Mouse (Mus musculus) kidney, adult 8-10 months (tissue): ENCODE measurements around the gene Cmc4.

ENCODE experiments used
- DNase-seq, 2 experiments: peaks; one replicate each; pipeline ENCODE4 v3.0.0; 2022

Cmc4 gene

DNA sequence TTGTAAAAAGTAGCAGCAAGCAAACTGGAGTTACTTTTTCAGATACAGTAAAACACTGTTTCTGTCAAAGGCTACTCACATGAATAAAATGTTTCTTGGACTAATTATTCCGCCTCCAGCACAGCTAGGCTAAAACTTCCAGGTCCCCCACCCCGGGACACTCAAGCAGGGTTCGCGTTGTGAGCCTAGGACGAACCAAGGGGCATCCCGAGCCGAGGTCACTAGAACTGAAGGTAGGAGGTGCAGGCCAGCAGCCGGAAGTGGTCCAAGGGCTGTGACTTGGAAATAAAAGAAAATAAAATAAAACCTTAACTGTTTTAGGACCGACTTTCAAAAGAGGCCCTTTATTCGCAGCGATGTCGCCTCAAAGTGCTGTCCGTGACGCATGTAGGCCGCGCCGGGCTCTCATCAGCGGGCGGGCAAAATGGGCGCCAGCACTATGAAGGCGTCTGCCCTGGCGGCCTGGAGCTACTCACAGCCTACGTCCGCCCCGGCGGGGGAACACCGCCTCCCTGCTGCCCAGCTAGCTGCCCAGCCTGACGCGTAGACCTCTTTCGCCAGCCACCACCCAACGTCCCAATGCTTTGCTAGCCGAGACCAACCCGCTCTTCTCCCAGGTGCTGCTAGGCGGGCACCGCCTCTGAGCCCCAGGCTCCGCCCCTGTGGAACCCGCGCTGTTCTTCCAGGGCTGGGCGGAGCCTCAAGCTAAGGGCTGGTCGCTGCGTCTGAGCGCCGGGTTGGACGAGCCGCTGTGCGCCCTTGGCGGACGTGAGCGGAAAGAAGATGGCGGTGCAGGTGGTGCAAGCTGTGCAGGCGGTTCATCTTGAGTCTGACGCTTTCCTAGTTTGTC, at the start of gene Cmc4, which contains the start of the genes Mtcp1 and Brcc3:
Gene Cmc4, minus strand, starts transcription at position 649 of the 850 bp plus-strand sequence.
Gene Mtcp1, minus strand, starts transcription at position 653 of the 850 bp plus-strand sequence.
Gene Brcc3, plus strand, starts transcription at position 693 of the 850 bp plus-strand sequence.
- DNase-seq: peak; percentile 91

DNA sequence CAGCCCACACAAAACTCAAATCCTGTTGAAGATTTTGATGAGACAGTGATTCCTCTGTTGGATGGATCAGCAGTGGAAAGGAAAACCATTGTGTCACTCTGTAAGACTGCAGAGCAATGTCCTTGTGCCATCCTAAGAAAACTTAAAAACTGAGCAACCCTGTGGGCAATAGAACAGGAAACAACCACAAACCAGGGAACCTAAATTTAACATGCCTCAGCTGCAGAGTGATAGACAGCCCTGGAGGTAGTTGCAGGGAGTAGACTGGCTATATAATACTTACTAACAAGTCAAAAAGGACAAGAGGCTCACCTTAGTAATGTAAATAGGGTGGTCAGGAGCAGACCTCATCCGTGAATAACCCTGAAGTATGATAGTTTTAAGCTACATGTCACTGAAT, 38.2 kb upstream of the Cmc4 start:
- no peak for DNase-seq

DNA sequence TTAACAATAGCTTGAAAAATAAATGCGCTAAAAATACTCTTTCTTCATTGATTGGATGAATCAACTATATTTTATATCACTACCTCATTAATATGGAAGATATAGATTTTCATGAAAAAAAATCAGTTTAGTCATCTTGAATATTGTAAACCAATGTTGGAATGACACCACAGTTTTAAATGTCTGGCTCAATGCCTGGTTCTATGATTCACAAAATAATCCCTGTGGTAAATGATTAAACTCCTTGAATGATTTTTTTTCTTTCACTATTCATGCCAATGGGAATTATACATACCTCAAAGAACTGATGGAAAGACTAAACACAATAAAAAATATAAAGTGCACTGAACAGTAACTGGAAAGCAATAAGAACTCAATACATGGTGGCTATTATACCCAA, 6.7 kb downstream of the Cmc4 start:
- no peak for DNase-seq

DNA sequence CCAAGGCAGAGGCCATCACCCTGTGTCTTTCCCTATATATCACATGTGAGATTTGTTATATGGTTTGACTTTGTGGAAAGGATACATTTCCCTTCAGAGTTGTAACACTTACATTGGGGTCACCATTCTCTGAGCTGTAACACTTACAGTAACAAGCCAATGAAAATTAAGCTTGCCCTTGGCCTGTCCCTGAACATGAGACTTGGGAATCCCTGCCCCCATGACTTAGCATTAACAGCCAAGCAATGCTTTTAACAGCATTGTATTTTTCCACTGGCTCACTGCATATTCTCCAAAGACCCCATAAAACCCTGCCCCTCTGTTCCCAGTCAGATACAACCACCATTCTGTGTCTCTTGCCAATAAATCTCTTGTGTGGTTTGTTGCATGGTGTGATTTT, 13.0 kb downstream of the Cmc4 start:
- DNase-seq: no peak

DNA sequence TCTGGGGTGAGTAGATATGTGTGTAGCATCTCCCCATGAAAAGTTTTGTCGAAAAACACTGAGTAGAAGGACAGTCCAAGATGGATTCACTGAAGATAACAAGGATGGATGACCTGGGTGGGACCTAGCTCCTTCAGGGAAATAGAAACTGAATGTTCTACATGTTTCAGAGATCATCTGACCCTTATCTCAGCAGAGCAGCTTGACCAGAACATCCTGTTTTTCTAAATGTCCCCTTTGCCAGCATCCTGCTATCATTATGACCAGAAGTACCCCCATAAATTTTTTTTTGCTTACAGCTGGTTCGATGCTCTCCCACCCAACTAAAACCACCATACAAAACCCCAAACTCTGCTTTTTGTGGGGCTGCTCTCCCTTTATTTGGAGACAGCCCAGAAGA, 13.7 kb downstream of the Cmc4 start:
- peak in 1 of 2 experiments; percentile 26 for DNase-seq

DNA sequence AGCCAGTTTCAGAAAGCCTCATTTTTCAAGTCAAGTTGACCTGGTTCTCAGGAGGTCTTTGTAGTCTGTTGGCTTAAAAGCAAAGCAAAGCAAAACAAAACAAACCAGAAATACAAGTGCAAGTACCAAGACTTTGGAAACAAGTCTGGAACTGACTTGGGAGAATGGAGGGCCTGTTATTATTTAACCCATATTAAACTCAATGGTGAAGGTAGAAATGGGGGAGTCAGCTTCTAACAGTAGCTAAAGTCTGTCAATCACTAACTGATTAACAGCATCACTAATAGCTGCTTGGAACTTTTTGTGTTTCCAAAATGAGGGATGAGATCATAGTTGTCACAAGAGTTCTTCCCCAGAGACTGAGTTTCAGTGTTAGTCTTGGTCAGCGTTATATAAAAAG, 16.9 kb downstream of the Cmc4 start:
- peak in 1 of 2 experiments; percentile 49 for DNase-seq

DNA sequence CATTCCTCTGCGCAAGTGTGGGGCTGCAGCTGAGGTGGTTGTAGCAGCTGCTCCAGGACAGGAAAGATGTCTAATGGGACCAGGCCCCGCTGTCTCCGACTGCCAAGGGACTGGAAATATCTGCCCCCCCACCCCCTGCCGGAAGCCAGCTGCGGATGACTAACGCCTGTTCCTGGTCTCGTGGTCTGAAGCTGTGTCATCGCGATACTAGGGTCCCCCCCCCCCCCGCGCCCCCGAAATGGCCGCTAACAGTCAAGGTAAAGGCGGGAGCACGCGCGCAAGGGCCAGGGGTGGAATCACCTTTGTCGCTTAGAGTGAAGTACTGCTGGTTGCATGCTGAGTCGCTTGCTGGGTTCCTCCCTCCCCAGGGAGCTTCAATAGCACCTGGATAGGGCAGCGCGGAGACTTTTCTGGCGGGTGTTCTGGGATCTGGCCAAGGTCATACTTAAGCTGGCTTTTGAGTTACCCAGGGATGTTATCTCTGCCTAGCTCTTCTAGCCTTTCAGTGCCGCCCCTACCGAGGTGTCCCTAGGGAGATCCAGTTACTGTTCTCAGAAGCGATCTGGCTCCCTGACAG, 34.1 kb downstream of the Cmc4 start, which contains the start of the genes Fundc2 and F8:
Gene Fundc2, plus strand, starts transcription at position 205 of the 577 bp plus-strand sequence.
Gene F8, minus strand, starts transcription at position 421 of the 577 bp plus-strand sequence.
- DNase-seq: peak; percentile 45 to 75

DNA sequence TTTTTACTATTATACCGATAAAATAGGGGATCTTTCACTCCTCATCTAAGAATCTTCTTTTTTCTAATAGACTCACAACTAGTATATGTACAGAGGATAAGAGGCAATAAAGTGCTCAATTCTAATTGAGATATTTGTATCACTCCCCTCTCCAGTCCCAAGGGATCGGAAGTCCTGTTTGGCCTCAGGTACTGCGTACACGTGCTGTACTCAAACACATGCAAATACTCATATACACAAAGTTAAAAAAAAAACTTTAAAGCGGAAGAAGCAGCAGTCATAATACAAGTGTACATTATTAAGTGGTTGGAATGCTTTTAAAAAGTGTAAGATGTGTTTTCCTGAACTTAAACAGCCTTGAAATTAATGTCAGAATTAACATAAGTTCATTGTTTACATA, 34.7 kb downstream of the Cmc4 start:
- DNase-seq: no peak

DNA sequence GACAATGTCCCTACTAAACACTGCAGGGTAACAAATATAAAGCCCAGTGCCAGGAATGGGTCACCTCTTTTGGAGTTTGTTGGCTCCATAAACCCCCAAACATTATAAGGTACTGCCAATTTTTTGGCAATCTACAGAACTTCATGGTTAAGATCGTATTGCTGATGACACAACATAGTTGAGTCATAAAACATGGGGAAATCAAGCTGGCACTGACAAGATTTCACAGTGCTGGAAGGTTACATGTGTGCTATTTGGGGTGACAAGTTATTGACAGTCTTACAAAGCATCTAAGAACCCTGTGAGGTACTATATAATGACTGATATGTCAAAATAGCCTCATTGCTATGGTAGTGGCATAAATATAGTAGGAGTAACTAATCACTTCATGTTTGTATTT, 35.2 kb downstream of the Cmc4 start:
- no peak for DNase-seq

DNA sequence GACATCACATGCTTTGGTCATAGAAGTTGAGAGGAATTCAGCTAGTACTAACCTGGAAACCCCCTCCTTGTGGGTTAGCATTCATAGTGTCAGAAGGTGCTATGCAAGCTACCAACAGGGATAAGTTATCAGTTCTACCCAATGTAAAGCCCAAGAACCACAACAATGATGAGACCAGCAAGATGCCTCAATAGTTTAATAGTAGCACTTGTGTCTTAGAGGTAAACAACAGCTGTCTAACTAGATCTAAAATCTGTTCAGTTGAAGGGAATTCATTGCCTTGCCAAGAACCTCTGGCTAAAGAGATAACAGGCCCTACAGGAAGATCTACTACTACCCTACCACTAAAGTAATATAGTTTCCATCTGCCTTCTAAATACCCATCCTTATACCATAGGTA, 39.6 kb downstream of the Cmc4 start:
- no peak for DNase-seq

DNA sequence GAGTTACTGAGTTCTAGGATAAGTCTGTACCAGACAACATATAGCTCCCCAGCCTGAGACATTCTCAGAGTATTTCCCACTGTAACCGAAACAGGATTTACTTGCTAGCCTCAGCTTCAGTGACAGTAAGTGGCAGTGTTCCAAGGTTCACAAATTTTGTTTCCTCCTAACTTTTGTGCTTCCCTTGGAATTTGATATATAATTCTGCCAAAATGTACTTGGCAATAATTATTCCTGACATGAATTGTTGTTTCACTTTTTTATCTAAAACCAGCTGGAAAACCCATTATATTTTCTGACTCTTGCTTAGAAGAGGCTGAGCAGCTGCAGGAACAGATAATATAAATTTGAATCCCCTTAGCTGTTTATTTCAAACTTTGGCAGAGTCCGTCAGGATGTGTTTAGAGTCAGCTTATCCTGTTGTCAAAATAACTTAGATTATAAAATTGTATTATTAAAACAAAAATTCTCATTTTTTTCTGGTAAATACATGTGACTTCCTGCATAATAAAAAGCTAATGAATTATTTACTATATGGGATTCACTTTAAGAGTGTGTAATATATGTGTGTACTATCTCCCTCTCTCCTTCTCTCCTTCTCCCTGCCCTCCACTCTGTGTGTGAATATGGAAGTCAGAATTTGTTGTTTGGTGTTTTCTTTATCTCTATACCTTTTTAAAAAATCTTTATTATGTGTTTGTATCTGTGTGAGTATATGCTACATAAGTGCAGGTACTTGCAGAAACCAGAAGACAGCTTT, 43.5 kb downstream of the Cmc4 start:
- DNase-seq: peak in 1 of 2 experiments; percentile 29

DNA sequence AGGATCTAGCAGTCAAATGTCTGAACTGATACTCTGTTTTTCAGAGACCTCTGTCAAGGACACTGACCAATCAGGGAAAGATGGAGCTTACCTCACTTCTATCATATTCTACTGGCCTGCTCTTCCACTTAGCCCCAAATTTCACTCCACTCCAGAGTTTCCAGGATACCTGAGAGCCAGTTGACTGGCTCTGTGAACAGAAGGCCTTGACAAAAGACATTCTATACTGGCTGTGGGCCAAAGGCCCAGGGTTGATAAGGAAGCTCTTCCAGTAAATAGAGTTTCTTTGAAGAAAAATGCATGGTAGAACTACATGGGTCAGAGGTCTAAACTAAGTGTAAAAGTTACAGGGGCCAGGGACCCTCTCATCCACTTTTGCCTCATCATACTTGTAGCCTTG, 46.2 kb downstream of the Cmc4 start:
- no peak for DNase-seq
